Mouse (Mus musculus): ENCODE results near the gene Polr2c.
"Not testable (repeated sequence)": the region's sequence is repeated elsewhere in the genome, so short reads cannot be mapped to it uniquely, and the experiment has no call there.

Gene Polr2c

GRCm38 (mm10) chr8:94837662-94838574, 19.3 kb upstream of the Polr2c start, which contains the start of the genes Coq9 and Ciapin1:
TSS of gene Coq9 (plus strand) at chr8:94838321.
TSS of gene Ciapin1 (minus strand) at chr8:94838358.
- peak; percentile 96 to 98 for DNase-seq (ENCODE audit: inconsistent age in 2 of 2, low spot score in 1 of 2)

GRCm38 (mm10) chr8:94838600-94838999, 18.6 kb upstream of the Polr2c start:
- peak; percentile 90 to 96 for DNase-seq (ENCODE audit: inconsistent age in 2 of 2, low spot score in 1 of 2)

DNA sequence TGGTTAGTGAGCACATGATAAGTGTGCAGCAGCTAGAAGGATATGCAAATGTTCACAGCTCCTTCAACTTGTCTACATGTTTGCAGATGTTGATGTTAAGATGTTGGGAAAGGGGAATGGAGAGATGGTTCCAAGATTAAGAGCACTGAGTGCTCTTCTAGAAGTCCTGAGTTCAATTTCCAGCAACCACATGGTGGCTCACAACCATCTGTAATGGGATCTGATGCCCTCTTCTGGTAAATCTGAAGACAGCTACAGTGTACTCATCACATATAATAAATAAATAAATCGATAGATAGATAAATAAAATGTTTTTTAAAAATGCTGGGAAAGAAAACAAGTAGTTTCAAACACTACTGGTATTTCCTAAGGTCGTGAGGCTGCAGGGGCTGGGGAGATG, 16.1 kb upstream of the Polr2c start:
- DNase-seq (ENCODE audit: inconsistent age in 2 of 2, low spot score in 1 of 2): no peak

- DNase-seq (ENCODE audit: inconsistent age in 2 of 2, low spot score in 1 of 2): no peak
Observed at GRCm38 (mm10) chr8:94850049-94850448, 7.2 kb upstream of the Polr2c start.

GRCm38 (mm10) chr8:94854761-94855160, 2.5 kb upstream of the Polr2c start:
- not testable (repeated sequence) for DNase-seq (ENCODE audit: inconsistent age in 2 of 2, low spot score in 1 of 2)

GRCm38 (mm10) chr8:94857011-94857345, 272 bp upstream of the Polr2c start:
- DNase-seq (ENCODE audit: inconsistent age in 2 of 2, low spot score in 1 of 2): no peak

- peak; percentile 60 to 86 for DNase-seq (ENCODE audit: inconsistent age in 2 of 2, low spot score in 1 of 2)
Observed at GRCm38 (mm10) chr8:94861352-94861910, 4.2 kb downstream of the Polr2c start.

DNA sequence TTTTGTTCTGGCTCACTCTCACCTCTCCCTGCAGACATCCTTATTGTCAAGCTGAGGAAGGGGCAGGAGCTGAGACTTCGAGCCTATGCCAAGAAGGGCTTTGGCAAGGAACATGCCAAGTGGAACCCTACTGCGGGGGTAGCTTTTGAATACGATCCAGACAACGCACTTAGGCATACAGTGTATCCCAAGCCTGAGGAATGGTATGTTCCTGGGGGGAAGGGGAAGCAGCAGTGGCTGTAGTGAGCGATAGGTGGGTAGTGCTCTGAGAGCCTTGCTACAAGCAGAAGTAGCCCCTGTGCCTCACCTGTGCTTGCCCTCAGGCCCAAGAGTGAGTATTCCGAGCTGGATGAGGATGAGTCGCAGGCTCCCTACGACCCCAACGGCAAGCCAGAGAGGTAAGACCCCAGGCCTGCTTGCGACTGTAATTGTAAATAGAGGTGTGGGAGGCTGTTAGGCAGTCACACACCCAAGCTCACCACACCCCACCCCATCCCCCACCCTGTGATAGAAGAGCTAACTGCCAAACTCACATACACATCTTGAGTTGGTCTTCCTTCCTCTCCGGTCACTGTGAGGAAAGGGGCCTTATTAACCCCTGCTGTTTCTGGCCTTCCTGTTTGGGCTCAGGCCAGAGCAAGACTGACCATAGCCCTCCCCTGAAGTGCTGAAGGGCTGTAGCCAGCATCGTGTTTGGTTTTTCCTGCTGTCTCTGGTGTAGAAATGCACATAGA, 5.4 kb downstream of the Polr2c start:
- peak in 1 of 2 experiments; percentile 31 for DNase-seq (ENCODE audit: inconsistent age in 2 of 2, low spot score in 1 of 2)

- DNase-seq (ENCODE audit: inconsistent age in 2 of 2, low spot score in 1 of 2): no peak
Observed at GRCm38 (mm10) chr8:94863897-94864673, 6.8 kb downstream of the Polr2c start.

DNA sequence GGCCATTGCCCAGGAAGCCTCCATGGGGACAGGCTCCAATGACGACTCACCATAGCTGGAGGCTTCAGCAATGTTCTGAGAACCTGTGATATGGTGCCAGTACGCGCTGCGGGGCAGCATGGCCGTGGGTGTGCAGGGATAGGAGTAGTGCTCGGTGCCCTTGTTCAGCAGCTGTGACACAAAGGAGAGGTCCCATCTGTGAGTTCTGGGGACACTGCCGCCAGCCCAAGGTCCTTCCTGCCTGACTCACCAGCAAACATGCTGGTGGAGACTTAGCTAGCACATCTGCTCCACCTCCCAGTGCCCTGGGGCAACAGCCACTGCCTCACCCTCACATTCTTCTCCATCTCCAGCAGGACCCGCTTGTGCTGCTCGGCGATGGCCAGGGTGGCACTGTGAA, 8.0 kb downstream of the Polr2c start:
- DNase-seq (ENCODE audit: inconsistent age in 2 of 2, low spot score in 1 of 2): peak; percentile 79 to 88

DNA sequence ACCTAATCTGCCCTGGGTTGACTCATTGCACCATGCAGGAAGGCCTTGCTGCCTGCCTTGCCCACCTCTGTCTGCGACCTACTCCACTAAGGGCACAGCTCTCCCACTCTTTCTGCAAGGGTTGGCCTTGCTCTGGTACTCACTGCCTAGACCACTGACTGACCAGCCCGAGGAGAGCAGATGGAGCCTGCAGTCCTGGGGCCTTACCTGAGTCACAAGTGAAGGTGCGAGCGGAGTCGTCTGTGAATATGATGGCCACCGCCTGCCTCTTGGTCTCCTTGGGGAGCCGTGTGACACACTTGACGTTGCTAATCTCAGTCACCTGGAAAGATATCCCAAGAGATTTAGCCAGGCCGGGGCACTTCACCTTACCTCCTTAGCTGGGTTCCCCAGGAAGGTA, 9.7 kb downstream of the Polr2c start:
- DNase-seq (ENCODE audit: inconsistent age in 2 of 2, low spot score in 1 of 2): no peak

GRCm38 (mm10) chr8:94869146-94869545, 11.9 kb downstream of the Polr2c start:
- no peak for DNase-seq (ENCODE audit: inconsistent age in 2 of 2, low spot score in 1 of 2)

GRCm38 (mm10) chr8:94870003-94870402, 12.8 kb downstream of the Polr2c start:
- no peak for DNase-seq (ENCODE audit: inconsistent age in 2 of 2, low spot score in 1 of 2)

DNA sequence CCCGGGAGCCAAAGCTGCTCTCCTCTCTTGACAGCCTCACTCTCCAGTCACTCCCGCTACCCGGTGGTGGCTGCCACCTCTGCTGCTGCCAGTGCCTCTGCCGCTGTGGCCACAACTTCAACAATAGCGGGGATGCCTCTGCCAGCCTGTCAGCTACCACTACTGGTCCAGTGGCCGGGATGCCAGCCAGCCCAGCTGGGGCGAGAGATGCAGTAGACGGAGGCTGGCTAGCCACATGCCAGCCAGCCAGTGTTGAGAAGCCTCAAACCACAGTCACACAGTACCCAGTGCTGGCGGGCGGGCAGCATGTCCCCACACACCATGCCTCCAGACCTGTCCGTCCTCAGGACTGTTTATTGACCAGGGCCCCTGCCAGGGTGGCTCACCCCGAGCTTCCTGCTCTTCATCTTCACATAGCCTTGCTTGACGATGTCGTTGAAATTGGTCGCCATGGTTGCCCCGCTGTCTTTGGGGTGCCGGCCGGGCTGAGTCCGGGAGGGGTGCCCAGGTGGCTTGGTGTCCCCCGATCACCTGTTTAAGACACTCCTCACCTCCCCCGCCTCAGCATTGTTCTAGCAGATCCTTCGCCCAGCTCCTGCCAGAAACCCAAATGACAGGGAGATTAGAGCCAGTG, 13.3 kb downstream of the Polr2c start:
- DNase-seq (ENCODE audit: inconsistent age in 2 of 2, low spot score in 1 of 2): no peak

GRCm38 (mm10) chr8:94871108-94871894, 14.1 kb downstream of the Polr2c start:
- DNase-seq (ENCODE audit: inconsistent age in 2 of 2, low spot score in 1 of 2): peak; percentile 58 to 76

DNA sequence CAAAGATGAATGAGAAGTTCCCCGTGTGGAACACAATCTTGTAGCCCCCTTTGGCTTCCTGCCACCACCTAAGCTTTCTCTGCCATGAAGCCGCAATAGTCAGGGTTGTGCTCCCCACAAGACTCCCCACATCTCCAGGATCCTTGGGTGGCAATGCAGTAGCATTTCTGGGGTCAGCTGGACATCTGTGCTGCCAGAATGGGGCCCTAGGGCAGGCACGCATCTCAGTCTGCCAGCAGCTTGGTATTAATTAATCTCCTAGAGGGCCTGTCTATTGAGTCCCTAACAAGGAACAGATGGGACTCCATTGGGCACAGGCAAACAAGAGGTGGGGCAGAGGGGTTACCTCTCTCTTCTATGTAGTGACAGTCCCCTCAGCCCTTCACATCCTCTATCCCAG, 14.9 kb downstream of the Polr2c start:
- DNase-seq (ENCODE audit: inconsistent age in 2 of 2, low spot score in 1 of 2): peak in 1 of 2 experiments; percentile 40

DNA sequence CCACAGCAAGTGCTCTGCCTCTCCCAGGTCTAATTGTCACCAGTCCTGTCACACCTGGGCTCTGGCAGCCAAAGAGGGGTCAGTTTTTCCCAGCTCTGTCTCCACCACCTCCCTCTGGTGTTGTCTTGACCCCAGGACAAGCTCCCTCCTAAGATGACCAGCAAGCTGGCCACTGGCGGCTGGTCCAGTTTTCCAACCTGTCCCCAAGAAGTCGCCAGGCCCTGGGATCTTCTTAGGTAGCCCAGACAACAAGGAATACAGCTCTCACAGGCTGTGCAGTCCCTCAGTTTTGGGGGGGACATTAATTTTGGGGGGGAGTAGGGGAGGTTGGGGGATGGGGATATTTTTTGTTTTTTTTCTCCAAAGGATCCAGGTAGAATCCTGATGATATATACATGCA, 15.3 kb downstream of the Polr2c start:
- DNase-seq (ENCODE audit: inconsistent age in 2 of 2, low spot score in 1 of 2): no peak

DNA sequence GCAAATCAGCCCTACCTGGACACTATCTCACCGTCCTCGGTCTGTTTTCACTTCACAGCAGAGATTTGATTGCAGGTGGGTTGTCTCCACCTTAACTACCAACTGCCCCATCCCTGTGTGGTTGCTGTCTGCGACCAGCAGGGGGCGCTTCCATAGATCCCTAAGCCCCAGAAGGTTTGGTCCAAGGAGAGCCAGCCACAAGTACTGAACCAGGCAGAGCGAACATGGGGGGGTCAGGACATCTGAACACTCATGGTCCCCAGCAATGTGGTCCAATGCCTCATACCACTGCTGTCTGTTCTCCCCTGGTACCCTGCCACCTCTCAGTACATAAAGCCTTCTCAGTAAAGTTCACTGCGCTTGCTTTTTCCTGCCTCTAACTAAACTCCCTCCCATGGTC, 17.1 kb downstream of the Polr2c start:
- DNase-seq (ENCODE audit: inconsistent age in 2 of 2, low spot score in 1 of 2): peak; percentile 78 to 91

GRCm38 (mm10) chr8:94875096-94875870, 18.0 kb downstream of the Polr2c start:
- DNase-seq (ENCODE audit: inconsistent age in 2 of 2, low spot score in 1 of 2): peak in 1 of 2 experiments; percentile 66
